Mouse (Mus musculus) splenic B cell, adult 2 months (primary cell): ENCODE data around the gene Ier3.

Source experiments
- DNase-seq: peaks from one replicate; pipeline ENCODE4 v3.0.0-alpha.2; 2011; ENCODE audit warnings: low read depth, low spot score
- H3K27me3 ChIP-seq: 2 replicates; pipeline ENCODE4 v1.6.1; 2012; ENCODE audit warnings: mild to moderate bottlenecking, low read length, moderate library complexity, mixed read lengths; ENCODE audit not compliant: control insufficient read depth, poor library complexity, insufficient read depth, severe bottlenecking
- H3K36me3 ChIP-seq: 2 replicates; pipeline ENCODE4 v1.6.1; 2012; ENCODE audit warnings: mild to moderate bottlenecking, low read length, moderate library complexity, mixed read lengths; ENCODE audit not compliant: control insufficient read depth, poor library complexity, insufficient read depth, severe bottlenecking

Ier3 gene

DNA sequence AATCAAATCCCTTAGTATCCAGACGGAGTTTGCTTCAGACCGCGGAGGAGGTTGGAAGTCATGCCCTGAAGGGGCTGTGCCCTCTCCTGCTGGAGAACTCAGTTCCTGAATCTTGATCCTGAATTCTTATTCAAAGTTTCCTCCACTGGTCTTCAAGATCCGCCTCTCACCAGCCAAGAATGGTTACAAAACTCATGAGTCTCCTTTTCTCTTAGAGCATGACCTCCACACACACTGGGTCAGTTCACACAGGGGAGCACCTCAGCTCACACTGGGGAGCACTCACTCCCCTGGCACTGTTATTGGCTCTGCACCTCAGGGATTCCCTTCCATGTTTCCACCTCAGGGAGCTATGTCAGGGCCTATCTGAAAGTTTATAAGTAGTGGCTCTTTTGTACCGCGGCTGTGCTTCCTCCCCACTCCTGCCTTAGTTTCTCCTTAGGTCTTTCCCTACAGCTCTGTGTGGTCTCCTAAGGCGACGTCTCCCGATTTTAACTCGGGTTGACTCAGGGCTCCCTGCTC lies 43.4 kb downstream of the Ier3 start:
- no peak for DNase-seq
- Histone ChIP-seq H3K36me3 (no peaks in the 10 kb centered on the region), H3K27me3 (no peaks in the 10 kb centered on the region)

- DNase-seq: peak; percentile 68
- H3K36me3 ChIP-seq: no peaks in the 10 kb centered on the region; the same call in 1 of the 2 replicates
- H3K27me3 ChIP-seq: no peaks in the 10 kb centered on the region
Observed at GRCm38 (mm10) chr17:35865481-35866280, 44.2 kb downstream of the Ier3 start, which contains the start of gene Ppp1r18. TSS of gene Ppp1r18 (plus strand) at chr17:35865593.

DNA sequence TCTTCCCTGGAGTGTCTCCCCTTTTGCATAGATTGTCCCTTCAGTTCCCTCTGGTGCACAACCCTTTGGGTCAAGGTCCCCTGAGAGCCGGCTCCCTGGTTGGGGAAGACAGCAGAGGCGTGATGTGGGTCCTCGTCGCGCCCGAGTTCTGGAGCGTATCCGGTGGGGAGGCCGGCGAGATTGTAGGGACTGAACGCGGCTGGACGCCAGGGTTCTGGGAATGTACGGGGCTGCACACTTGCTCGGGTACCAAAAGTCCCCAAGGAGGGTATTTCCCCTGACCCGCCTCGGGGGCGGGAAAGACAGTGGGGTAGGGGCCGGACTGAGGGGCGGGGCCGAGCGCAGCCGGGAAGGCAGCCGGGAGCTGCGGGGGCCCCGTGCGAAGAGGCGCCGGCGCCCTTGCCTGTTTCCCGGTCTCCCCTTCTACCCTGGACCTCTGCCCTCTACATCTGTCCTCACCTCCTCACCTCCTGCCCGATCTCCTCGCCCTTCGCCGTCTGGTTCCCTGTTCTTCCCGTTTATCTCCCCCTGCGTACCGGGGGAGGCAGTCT lies 44.9 kb downstream of the Ier3 start:
- Histone ChIP-seq H3K27me3 (no peaks in the 10 kb centered on the region), H3K36me3 (peaks cover 3% of the 10 kb centered on the region; the same call in 1 of the 2 replicates)
- DNase-seq: peak; percentile 55

DNA sequence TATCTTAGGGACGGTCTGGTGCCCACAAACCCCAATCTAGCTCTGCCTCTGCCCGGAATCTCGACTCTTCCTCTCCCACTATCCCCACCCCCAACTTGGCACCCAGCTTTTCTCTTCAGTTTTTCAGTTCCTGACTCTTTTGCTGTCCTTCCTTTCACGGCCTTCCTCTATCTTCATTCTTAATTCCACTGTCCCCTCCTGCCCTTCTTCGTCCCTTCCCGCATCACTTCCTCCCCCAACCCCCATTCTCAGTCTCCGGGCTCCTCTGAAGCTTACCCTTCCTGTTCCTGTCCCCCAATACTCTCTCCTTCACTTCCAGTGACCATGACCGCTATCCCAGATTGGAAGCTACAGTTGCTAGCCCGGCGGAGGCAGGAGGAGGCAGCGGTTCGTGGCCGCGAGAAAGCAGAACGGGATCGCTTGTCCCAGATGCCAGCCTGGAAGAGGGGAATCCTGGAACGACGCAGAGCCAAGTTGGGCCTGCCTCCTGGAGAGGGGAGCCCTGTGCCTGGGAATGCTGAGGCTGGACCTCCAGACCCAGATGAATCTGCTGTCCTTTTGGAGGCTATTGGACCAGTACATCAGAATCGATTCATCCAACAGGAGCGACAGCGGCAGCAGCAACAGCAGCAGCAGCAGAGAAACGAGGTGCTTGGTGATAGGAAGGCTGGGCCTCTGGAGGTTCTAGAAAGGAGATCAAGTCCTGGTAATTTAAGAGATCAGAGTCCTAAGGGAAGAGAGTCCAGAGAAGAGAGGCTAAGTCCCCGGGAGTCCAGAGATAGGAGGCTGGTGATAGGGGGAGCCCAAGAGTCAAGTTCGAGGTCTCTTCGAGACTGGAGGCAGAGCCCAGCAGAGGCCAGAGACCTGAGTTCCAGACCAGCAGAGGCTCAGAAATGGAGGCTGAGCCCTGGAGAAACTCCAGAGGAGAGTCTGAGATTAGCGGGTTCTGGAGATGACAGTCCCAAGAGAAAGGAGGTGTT lies 45.7 kb downstream of the Ier3 start:
- Histone ChIP-seq H3K27me3 (no peaks in the 10 kb centered on the region), H3K36me3 (peaks cover 3% of the 10 kb centered on the region; the same call in 1 of the 2 replicates)
- DNase-seq: peak; percentile 73

GRCm38 (mm10) chr17:35868165-35868820 lies 46.8 kb downstream of the Ier3 start:
- peak; percentile 62 for DNase-seq
- Histone ChIP-seq H3K27me3 (no peaks in the 10 kb centered on the region), H3K36me3 (peaks cover 7% of the 10 kb centered on the region)

DNA sequence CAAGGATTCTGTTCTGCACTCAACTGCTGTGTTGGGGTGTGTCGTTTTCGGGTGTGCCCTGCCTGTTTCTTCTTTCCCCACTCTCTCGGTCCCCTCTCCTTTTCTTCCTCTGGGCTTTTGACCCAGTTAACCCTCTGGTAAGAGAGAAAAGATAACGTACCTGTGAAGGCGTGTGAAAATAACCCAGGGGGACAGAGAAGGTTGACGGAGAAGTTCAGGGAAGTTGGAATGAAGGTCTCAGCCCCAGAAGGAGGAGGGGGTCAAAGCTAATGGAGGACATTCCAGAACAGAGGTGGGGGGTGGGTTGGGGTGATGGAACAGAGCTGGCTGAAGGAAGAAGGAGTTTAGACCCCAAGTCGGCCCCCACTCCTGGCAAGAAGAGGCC lies 47.5 kb downstream of the Ier3 start:
- Histone ChIP-seq H3K36me3 (peaks cover 7% of the 10 kb centered on the region), H3K27me3 (no peaks in the 10 kb centered on the region)
- DNase-seq: no peak

- no peaks in the 10 kb centered on the region for H3K27me3 ChIP-seq
- peaks cover 11% of the 10 kb centered on the region for H3K36me3 ChIP-seq
- peak; percentile 21 for DNase-seq
Observed at GRCm38 (mm10) chr17:35869346-35870067, 48.0 kb downstream of the Ier3 start.

DNA sequence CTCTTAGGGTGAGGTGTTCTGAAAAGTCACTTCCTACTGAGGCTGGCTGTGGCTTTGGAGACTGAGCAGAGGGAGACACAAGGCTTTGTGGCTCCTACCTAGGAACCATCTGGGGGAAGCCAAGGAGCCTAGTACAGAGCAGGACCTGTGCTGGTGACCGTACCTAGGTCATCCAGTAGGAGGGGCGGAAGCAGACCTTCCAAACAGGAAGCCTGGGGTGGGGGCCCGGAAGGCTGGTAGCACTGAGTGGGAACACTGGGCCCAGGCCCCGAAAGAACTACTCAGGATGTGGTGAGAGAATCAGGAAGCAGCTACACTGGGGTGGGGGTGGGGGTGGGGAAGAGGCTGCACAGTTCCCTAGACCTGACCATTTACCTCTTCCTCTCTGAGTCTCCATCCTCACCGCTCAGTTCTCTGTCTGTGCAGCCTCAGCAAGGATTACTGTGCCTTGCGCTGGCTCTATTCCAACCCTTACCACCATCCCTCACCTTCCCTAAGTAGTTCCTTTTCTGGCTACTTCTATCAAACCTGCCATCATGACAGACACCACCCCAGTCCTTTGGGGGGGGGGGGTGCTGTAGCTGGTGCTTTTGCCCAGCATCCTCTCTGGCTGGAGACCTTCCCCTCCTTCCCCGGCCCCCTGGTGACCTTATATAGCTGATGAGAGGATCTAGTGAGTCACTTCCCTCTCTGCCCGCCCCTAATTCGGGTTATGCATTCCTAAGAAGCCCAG lies 48.8 kb downstream of the Ier3 start:
- peak; percentile 82 for DNase-seq
- H3K27me3 ChIP-seq: no peaks in the 10 kb centered on the region
- peaks cover 16% of the 10 kb centered on the region for H3K36me3 ChIP-seq

DNA sequence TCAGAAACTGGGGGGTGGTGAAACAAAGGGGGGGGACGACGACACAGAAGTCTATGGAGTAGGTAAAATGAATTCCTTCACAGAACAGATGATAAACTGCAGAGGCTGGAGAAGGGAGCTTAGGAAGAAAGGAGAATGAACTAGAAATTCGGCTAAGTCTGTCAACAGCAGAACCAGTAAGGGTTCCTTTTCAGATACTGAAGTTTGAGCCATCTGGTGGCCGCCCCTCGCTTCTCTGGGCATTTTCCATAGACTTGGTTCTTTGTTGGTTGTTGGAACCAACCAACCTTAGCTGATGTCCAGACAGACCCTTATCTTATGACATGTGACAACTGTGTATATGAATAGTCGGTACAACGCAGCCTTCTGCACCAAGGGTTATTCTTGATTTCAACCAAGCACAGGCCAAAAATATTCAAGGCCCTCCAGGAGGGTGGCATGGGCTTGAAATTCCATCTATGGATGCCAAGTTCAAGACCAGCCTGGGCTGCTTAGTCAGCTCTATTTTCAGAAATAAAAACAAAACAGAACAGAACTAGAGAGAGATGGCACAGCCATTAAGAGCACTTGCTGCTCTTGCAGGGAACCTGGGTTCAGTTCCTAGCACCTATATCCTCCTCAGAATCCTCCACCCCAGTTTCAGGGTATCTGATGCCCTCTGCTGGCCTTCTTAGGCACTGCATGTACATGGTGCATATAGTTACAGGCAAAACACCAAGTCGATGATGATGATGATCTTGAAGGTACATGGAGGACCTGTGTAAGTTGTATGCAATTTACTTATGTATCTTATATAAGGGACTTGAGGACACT lies 49.6 kb downstream of the Ier3 start:
- Histone ChIP-seq H3K27me3 (no peaks in the 10 kb centered on the region), H3K36me3 (peaks cover 17% of the 10 kb centered on the region)
- DNase-seq: peak; percentile 76
